ENCODE assay signal across 19 mouse cellular contexts in genomic region chr1:126155816-126156215, GRCm38 (mm10).
A peak's percentile ranks its signal among the peaks of the same experiment; 100 is the strongest.
DNase-seq lines count a peak whose midpoint lies in the region; ATAC-seq lines count a peak whose summit lies in the region.
"Had no signal": no experiment of that assay in that cellular context is flagged by ENCODE, and none has a peak within 500 bp of the region (broad histone marks: within the 10 kb centered on the region; RNA-seq: fewer than 3 reads in every experiment).

No protein-coding gene starts in this region.

- H3K4me2 ChIP-seq in midbrain, embryonic 14.5 days (ENCODE audit: low read length), result no peak overlapping the region

- no peaks in the 10 kb centered on the region for H3K9me3 ChIP-seq in midbrain, embryonic 14.5 days (ENCODE audit: control insufficient read depth, low read length)

- H3K4me1 ChIP-seq in midbrain, embryonic 14.5 days (ENCODE audit: control insufficient read depth, insufficient read depth, low read length), result no peaks in the 10 kb centered on the region

- WGBS in midbrain, embryonic 14.5 days, result 50% methylated on average over 5 of the region's 5 CpGs

- no peak overlapping the region for H3K9ac ChIP-seq in midbrain, embryonic 14.5 days (replicated peaks; ENCODE audit: low read length)

- peak; percentile 74 for DNase-seq in retina, postnatal 1 day
- DNase-seq in retina, embryonic 14.5 days (ENCODE audit: low spot score), result no peak
- DNase-seq in retina, postnatal 7 days (ENCODE audit: low read depth, low spot score), result peak; percentile 53
- DNase-seq in midbrain, embryonic 14.5 days, result no peak
- DNase-seq: adrenal gland, adult 2 months; adrenal gland, adult 8-10 months; adrenal gland, postnatal 10 days; adrenal gland, postnatal 14 days; adrenal gland, postnatal 25 days; adrenal gland, postnatal 36 days; B cell, adult 2 months; cerebellum, adult 11 months; cerebellum, adult 11-12 months; cerebellum, adult 18-20 months had no signal

- no peaks in the 10 kb centered on the region for H3K36me3 ChIP-seq in midbrain, embryonic 14.5 days (ENCODE audit: control insufficient read depth, insufficient read depth, low read length)
- H3K36me3 ChIP-seq: G1E had no signal

- H3K4me3 ChIP-seq in midbrain, embryonic 14.5 days (replicated peaks; ENCODE audit: low read depth, low read length), result no peak overlapping the region

- no peak for ATAC-seq in midbrain, embryonic 14.5 days (ENCODE audit: low FRiP score, low TSS enrichment)
- ATAC-seq: activated CD4-positive, CD25-positive, alpha-beta regulatory T cell, adult 4 months; CD4-positive, CD25-positive, alpha-beta regulatory T cell, adult 4 months; Patski had no signal

- H3K27ac ChIP-seq in midbrain, embryonic 14.5 days (replicated peaks; ENCODE audit: low read depth, low read length), result no peak overlapping the region

- H3K27me3 ChIP-seq in midbrain, embryonic 14.5 days (ENCODE audit: control insufficient read depth, insufficient read depth, low read length), result no peaks in the 10 kb centered on the region
- H3K27me3 ChIP-seq: CH12.LX, Patski had no signal

Comparison
In these comparisons a context has a peak if more than half of its experiments do, and no peak if none do; other contexts are left out.
1. DNase-seq: peak in retina, postnatal 1 day (single experiment) and retina, postnatal 7 days (single experiment); none in retina, embryonic 14.5 days (single experiment) and midbrain, embryonic 14.5 days (single experiment).